Mouse (Mus musculus): ENCODE measurements around the gene Tpbgl.

DNA sequence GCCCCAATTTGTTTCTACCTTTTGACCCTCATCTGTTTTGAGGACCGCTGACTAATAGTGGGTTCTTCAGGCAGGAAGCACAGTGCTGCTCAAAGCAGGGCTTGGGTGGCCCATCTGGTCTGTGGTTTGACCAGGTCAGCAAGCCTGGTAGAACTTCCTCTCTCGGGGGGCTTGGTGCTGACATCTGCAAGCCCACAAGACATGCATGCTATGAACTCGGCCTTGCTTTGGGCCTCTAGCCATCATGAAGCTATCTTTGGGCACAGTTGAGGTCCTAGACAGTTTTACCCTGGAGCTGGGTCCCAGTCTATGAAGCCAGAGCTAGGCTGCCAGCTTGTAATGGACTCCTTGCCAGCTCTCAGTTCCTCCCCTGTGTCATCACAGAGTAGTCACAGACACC is 48.0 kb upstream of the Tpbgl start:
- TF ChIP-seq CTCF (IDR thresholded peaks at IDR 0.05; ENCODE audit: extremely low read depth, insufficient read depth, insufficient read length, insufficient replicate concordance) (no peak), POLR2A (IDR thresholded peaks at IDR 0.05; ENCODE audit: low read depth, low read length) (no peak)
